Mouse (Mus musculus) liver, embryonic 13.5 days (tissue): ENCODE data around the gene Heatr5b. TPM values are rescaled to one million over a fixed set of nuclear protein-coding genes. Genes with fewer than 3 reads are reported as not detected.
A peak's percentile ranks its signal among the peaks of the same experiment; 100 is the strongest.

Experiments
- ATAC-seq: fragments of 200-750 bp; cut with Nextera tagmentation; 2 replicates; pipeline ENCODE4 v1.8.0; 2017; ENCODE audit warnings: low read depth, mild to moderate bottlenecking, moderate number of reproducible peaks, moderate library complexity
- DNase-seq: peaks from one replicate; pipeline ENCODE4 v3.0.0; 2022
- H3K27ac ChIP-seq: fragments of 300-500 bp; sonication (generic); 2 replicates; pipeline ENCODE4 v1.5.1; 2015; ENCODE audit warnings: moderate library complexity, mild to moderate bottlenecking, inconsistent platforms
- H3K27me3 ChIP-seq: fragments of 300-500 bp; sonication (generic); 2 replicates; pipeline ENCODE4 v1.6.1; 2015; ENCODE audit warnings: mild to moderate bottlenecking, inconsistent platforms
- H3K36me3 ChIP-seq: fragments of 300-500 bp; sonication (generic); 2 replicates; pipeline ENCODE4 v1.6.1; 2015; ENCODE audit warnings: mild to moderate bottlenecking, inconsistent platforms
- H3K4me1 ChIP-seq: fragments of 300-500 bp; sonication (generic); replicated peaks from 2 replicates; pipeline ENCODE4 v1.6.1; 2015; ENCODE audit warnings: inconsistent platforms
- H3K4me2 ChIP-seq: fragments of 300-500 bp; sonication (generic); 2 replicates; pipeline ENCODE4 v1.6.1; 2015; ENCODE audit warnings: inconsistent platforms, mild to moderate bottlenecking, moderate library complexity
- H3K4me3 ChIP-seq: fragments of 300-500 bp; sonication (generic); replicated peaks from 2 replicates; pipeline ENCODE4 v1.5.1; 2015; ENCODE audit warnings: mild to moderate bottlenecking, inconsistent platforms
- H3K9ac ChIP-seq: fragments of 300-500 bp; sonication (generic); 2 replicates; pipeline ENCODE4 v1.6.1; 2015; ENCODE audit warnings: mild to moderate bottlenecking, inconsistent platforms
- H3K9me3 ChIP-seq: fragments of 300-500 bp; sonication (generic); replicated peaks from 2 replicates; pipeline ENCODE4 v1.6.1; 2016; ENCODE audit warnings: inconsistent platforms
- WGBS: fragments of 180-500 bp; shearing (Covaris S2); methylation state at CpG from one replicate; pipeline ENCODE4 v1.1.7; 2015; ENCODE audit not compliant: insufficient replicate concordance; 5-methylcytosine and 5-hydroxymethylcytosine counted together
- polyA plus RNA-seq: library from polyadenylated mRNA; unstranded; fragments of >200 nt; fragmentation: Nextera tagmentation; extraction: Ambion mirVana; gene quantifications from 2 replicates; pipeline ENCODE4 v1.2.1, GENCODE M21; 2015

Gene Heatr5b
- polyA plus RNA-seq, 1 experiment from 2014 or later, result 4.3 TPM

DNA sequence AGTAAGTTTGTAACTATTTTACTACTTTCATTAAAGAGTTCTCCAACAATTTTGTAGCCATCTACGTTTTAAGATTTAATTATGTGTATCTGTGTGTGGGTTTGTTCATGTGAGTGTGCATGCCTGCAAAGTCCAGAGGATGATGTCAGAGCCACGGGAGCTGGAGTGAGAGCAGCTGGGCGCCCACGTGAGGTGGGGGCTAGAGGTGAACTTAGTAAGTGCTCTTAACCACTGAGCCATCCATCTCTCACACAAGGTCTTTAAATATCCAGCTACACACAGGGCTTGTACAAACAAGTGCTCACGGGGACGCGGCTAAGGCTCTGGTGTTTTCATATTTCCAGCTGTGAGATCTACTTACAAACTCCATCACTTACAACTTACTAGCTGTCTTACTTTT, 69.1 kb downstream of the Heatr5b start:
- Histone ChIP-seq H3K27ac (no peak overlapping the region), H3K4me1 (no peaks in the 10 kb centered on the region), H3K9ac (no peak overlapping the region; the same call in 1 of the 2 replicates), H3K9me3 (no peaks in the 10 kb centered on the region), H3K4me2 (no peak overlapping the region), H3K4me3 (no peak overlapping the region), H3K27me3 (no peaks in the 10 kb centered on the region), H3K36me3 (peaks cover 32% of the 10 kb centered on the region)
- no peak for ATAC-seq
- WGBS, result 75% methylated on average over 7 of the region's 7 CpGs
- DNase-seq, result no peak

GRCm38 (mm10) chr17:78763272-78763671, 71.9 kb downstream of the Heatr5b start:
- Histone ChIP-seq H3K9ac (no peak overlapping the region), H3K36me3 (peaks cover 35% of the 10 kb centered on the region), H3K4me3 (no peak overlapping the region), H3K9me3 (no peaks in the 10 kb centered on the region), H3K27me3 (no peaks in the 10 kb centered on the region), H3K4me2 (no peak overlapping the region), H3K4me1 (no peaks in the 10 kb centered on the region), H3K27ac (no peak overlapping the region)
- ATAC-seq (no peak), DNase-seq (no peak)
- 82% methylated on average over 5 of the region's 5 CpGs for WGBS

- 80% methylated on average over 17 of the region's 17 CpGs for WGBS
- Histone ChIP-seq H3K27ac (no peak overlapping the region), H3K4me2 (no peak overlapping the region), H3K9ac (no peak overlapping the region), H3K4me1 (no peaks in the 10 kb centered on the region), H3K9me3 (no peaks in the 10 kb centered on the region), H3K36me3 (peaks cover 13% of the 10 kb centered on the region), H3K27me3 (no peaks in the 10 kb centered on the region), H3K4me3 (no peak overlapping the region)
- DNase-seq (no peak), ATAC-seq (no peak)
Measured at GRCm38 (mm10) chr17:78752938-78753655, 82.1 kb downstream of the Heatr5b start.

- ATAC-seq (no peak), DNase-seq (no peak)
- WGBS, result 69% methylated on average over 10 of the region's 10 CpGs
- H3K27ac ChIP-seq, result no peak overlapping the region
- no peak overlapping the region for H3K4me2 ChIP-seq
- no peak overlapping the region for H3K4me3 ChIP-seq
- H3K27me3 ChIP-seq, result no peaks in the 10 kb centered on the region
- peaks cover 13% of the 10 kb centered on the region for H3K36me3 ChIP-seq
- H3K4me1 ChIP-seq, result no peaks in the 10 kb centered on the region
- no peak overlapping the region for H3K9ac ChIP-seq
- H3K9me3 ChIP-seq, result no peaks in the 10 kb centered on the region
Measured at GRCm38 (mm10) chr17:78752064-78752463, 83.1 kb downstream of the Heatr5b start.

GRCm38 (mm10) chr17:78748440-78748839, 86.7 kb downstream of the Heatr5b start:
- ATAC-seq (no peak), DNase-seq (no peak)
- 82% methylated on average over 9 of the region's 9 CpGs for WGBS
- H3K4me2 ChIP-seq, result no peak overlapping the region
- H3K9ac ChIP-seq, result no peak overlapping the region
- no peaks in the 10 kb centered on the region for H3K4me1 ChIP-seq
- no peak overlapping the region for H3K27ac ChIP-seq
- no peaks in the 10 kb centered on the region for H3K27me3 ChIP-seq
- H3K36me3 ChIP-seq, result peaks cover 8% of the 10 kb centered on the region
- no peak overlapping the region for H3K4me3 ChIP-seq
- H3K9me3 ChIP-seq, result no peaks in the 10 kb centered on the region

DNA sequence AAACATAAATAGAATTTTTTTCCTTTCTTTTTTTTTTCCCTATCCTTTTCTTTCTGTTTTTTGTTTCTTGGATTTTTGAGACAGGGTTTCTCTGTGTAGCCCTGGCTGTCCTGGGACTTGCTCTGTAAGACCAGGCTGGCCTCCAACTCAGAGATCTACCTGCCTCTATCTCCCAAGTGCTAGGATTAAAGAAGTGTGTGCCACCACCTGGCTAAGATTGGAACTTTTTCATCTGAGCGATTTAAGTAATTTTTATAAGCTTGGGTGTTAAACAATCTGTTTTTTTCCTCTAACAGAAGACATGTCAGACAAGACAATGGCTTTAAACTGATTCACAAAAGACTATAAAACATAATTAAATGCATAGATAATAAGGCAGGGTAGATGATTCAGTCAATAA, 96.7 kb downstream of the Heatr5b start:
- no peak overlapping the region for H3K4me3 ChIP-seq
- no peaks in the 10 kb centered on the region for H3K9me3 ChIP-seq
- H3K27ac ChIP-seq, result no peak overlapping the region
- ATAC-seq, result no peak
- H3K9ac ChIP-seq, result no peak overlapping the region
- H3K27me3 ChIP-seq, result no peaks in the 10 kb centered on the region
- peaks cover 24% of the 10 kb centered on the region for H3K4me1 ChIP-seq
- H3K36me3 ChIP-seq, result no peaks in the 10 kb centered on the region
- no peak overlapping the region for H3K4me2 ChIP-seq
- 45% methylated on average over 1 of the region's 1 CpGs for WGBS
- DNase-seq, result no peak

- H3K9me3 ChIP-seq, result no peaks in the 10 kb centered on the region
- H3K4me2 ChIP-seq, result no peak overlapping the region
- WGBS, result 53% methylated on average over 2 of the region's 2 CpGs
- no peak overlapping the region for H3K4me3 ChIP-seq
- H3K4me1 ChIP-seq, result peaks cover 24% of the 10 kb centered on the region
- no peaks in the 10 kb centered on the region for H3K27me3 ChIP-seq
- no peak overlapping the region for H3K27ac ChIP-seq
- no peak overlapping the region for H3K9ac ChIP-seq
- ATAC-seq (no peak), DNase-seq (no peak)
- no peaks in the 10 kb centered on the region for H3K36me3 ChIP-seq
Measured at GRCm38 (mm10) chr17:78737771-78738170, 97.4 kb downstream of the Heatr5b start.

GRCm38 (mm10) chr17:78737096-78737495, 98.1 kb downstream of the Heatr5b start, which contains the start of gene Strn:
TSS of gene Strn (minus strand) at chr17:78737196.
- Histone ChIP-seq H3K4me3 (peak within 1 kb of the TSS; percentile 94), H3K27ac (peak within 1 kb of the TSS; percentile 94), H3K4me2 (peak within 1 kb of the TSS; percentile 91), H3K4me1 (peaks cover 24% of the 10 kb centered on the region), H3K9ac (peak within 1 kb of the TSS; percentile 94), H3K36me3 (no peaks in the 10 kb centered on the region), H3K27me3 (no peaks in the 10 kb centered on the region), H3K9me3 (no peaks in the 10 kb centered on the region)
- DNase-seq (no peak), ATAC-seq (no peak)
- WGBS, result 38% methylated on average over 4 of the region's 4 CpGs

GRCm38 (mm10) chr17:78736473-78736988, 98.6 kb downstream of the Heatr5b start:
- under 1% methylated on average over 60 of the region's 60 CpGs for WGBS
- no peaks in the 10 kb centered on the region for H3K9me3 ChIP-seq
- peak; percentile 100 for DNase-seq

DNA sequence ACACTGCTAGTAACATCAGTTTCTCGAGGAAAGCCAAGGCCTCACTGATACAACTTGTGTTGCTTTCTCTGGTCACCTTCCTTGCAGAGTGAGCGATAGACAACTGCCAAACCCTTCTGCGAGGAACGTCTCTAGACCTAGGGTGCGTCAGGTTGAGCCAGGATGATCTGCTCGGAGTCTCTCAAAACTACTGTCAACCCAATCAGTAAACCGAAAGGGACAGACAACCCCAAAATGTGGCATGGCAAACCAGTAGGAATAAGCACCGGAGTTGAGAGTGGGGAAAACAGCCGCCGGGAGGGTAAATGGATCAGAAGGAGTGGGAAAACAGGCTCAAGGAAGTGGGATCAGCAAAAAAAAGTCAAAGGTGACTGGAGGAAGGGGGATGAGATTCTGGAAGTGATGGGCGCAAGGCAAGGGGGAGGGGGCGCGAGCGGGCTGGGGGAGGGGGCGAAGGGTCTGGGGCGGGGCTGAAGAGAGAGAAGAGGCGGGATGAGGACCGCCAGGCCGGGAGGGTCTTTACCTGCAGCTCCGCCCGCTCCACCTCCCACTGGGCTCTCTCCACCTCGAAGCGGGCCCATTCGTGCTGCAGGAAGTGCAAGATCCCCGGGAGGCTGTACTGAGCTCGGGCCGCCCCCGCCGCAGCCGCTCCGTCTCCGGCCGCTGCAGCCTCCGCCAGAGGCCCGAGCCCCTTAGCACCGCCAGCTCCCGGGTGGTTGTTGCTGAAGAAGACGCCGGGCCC, 99.3 kb downstream of the Heatr5b start:
- peak overlapping the region; percentile 94 for H3K27ac ChIP-seq
- peak overlapping the region; percentile 94 for H3K4me3 ChIP-seq
- ATAC-seq (peak; percentile 74), DNase-seq (peak; percentile 18)
- H3K9ac ChIP-seq, result peak overlapping the region; percentile 94
- no peaks in the 10 kb centered on the region for H3K36me3 ChIP-seq
- H3K4me1 ChIP-seq, result peaks cover 24% of the 10 kb centered on the region
- peak overlapping the region; percentile 87 for H3K4me2 ChIP-seq
- 1% methylated on average over 36 of the region's 39 CpGs for WGBS
- H3K27me3 ChIP-seq, result no peaks in the 10 kb centered on the region
- H3K9me3 ChIP-seq, result no peaks in the 10 kb centered on the region

More at GRCm38 (mm10) chr17:78736473-78736988, 98.6 kb downstream of the Heatr5b start:
- peak; percentile 98 for ATAC-seq
- H3K9ac ChIP-seq, result peak overlapping the region; percentile 94
- peaks cover 24% of the 10 kb centered on the region for H3K4me1 ChIP-seq
- no peaks in the 10 kb centered on the region for H3K36me3 ChIP-seq
- H3K4me2 ChIP-seq, result peak overlapping the region; percentile 91
- no peaks in the 10 kb centered on the region for H3K27me3 ChIP-seq
- H3K27ac ChIP-seq, result peak overlapping the region; percentile 94
- peak overlapping the region; percentile 94 for H3K4me3 ChIP-seq

DNA sequence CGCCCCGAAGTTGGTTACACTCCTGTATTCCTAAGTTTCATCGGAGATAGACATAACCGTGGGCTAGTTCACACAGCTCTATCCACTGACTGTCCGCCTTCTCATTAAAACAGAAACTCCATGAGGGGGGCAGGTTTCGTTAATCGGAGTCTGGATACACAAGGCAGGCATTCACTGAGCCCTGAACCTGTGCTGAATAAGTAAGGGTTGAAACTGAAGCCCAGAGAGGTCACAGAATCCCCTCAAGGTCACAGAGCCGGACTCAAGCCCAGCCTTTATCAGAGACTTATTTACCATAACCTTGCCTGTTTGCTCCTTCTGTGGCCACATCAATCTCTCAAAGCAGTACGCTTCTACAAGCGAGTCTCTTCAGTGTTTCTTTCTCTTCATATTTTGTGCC, 100.4 kb downstream of the Heatr5b start:
- DNase-seq (no peak), ATAC-seq (no peak)
- H3K27me3 ChIP-seq, result no peaks in the 10 kb centered on the region
- peak overlapping the region; percentile 94 for H3K9ac ChIP-seq
- 76% methylated on average over 10 of the region's 10 CpGs for WGBS
- 0 out of 2 replicates have a peak overlapping the region, but pooled peaks have one; percentile 27 for H3K27ac ChIP-seq
- no peaks in the 10 kb centered on the region for H3K36me3 ChIP-seq
- H3K4me1 ChIP-seq, result peaks cover 24% of the 10 kb centered on the region
- H3K4me3 ChIP-seq, result peak overlapping the region; percentile 94
- no peaks in the 10 kb centered on the region for H3K9me3 ChIP-seq
- peak overlapping the region; percentile 87 for H3K4me2 ChIP-seq
